Mouse (Mus musculus) lung, postnatal 0 days (tissue): Measurements from ENCODE around the gene Zfp692. TPM values are rescaled to one million over a fixed set of nuclear protein-coding genes. Genes with fewer than 3 reads are reported as not detected.

Experiments
- ATAC-seq: fragments of 200-750 bp; cut with Nextera tagmentation; 2 replicates; pipeline ENCODE4 v1.8.0; 2017; ENCODE audit warnings: moderate library complexity
- DNase-seq: peaks from one replicate; pipeline ENCODE4 v3.0.0-alpha.2; 2016; ENCODE audit warnings: low spot score
- H3K27ac ChIP-seq: fragments of 300-500 bp; sonication (generic); 2 replicates; pipeline ENCODE4 v1.5.1; 2014; ENCODE audit warnings: antibody characterized with exemption, mild to moderate bottlenecking, low read length, mixed read lengths
- H3K27me3 ChIP-seq: fragments of 300-500 bp; sonication (generic); replicated peaks from 2 replicates; pipeline ENCODE4 v1.6.1; 2014; ENCODE audit warnings: low read length, mixed read lengths; ENCODE audit not compliant: insufficient read depth
- H3K36me3 ChIP-seq: fragments of 300-500 bp; sonication (generic); 2 replicates; pipeline ENCODE4 v1.6.1; 2014; ENCODE audit warnings: low read length, mixed read lengths; ENCODE audit not compliant: insufficient read depth
- H3K4me1 ChIP-seq: fragments of 300-500 bp; sonication (generic); 2 replicates; pipeline ENCODE4 v1.6.1; 2014; ENCODE audit warnings: antibody characterized with exemption, low read depth, low read length, mixed read lengths; ENCODE audit not compliant: insufficient read depth
- H3K4me2 ChIP-seq: fragments of 300-500 bp; sonication (generic); replicated peaks from 2 replicates; pipeline ENCODE4 v1.6.1; 2014; ENCODE audit warnings: low read depth, mild to moderate bottlenecking, low read length, moderate library complexity, mixed read lengths
- H3K4me3 ChIP-seq: fragments of 300-500 bp; sonication (generic); 2 replicates; pipeline ENCODE4 v1.5.1; 2014; ENCODE audit warnings: low read depth, low read length
- H3K9ac ChIP-seq: fragments of 300-500 bp; sonication (generic); replicated peaks from 2 replicates; pipeline ENCODE4 v1.6.1; 2014; ENCODE audit warnings: low read depth, mild to moderate bottlenecking
- H3K9me3 ChIP-seq: fragments of 300-500 bp; sonication (generic); 2 replicates; pipeline ENCODE4 v1.6.1; 2016; ENCODE audit warnings: low read length, mixed read lengths
- CTCF ChIP-seq: IDR thresholded peaks from 2 replicates; pipeline ENCODE4 v1.5.1; 2016; ENCODE audit warnings: antibody characterized with exemption, mild to moderate bottlenecking
- EP300 ChIP-seq: IDR thresholded peaks from 2 replicates; pipeline ENCODE4 v1.6.1; 2016; ENCODE audit warnings: antibody characterized with exemption, mild to moderate bottlenecking, control low read depth
- WGBS: fragments of 180-500 bp; shearing (Covaris S2); extraction: QIAGEN DNeasy Blood & Tissue Kit; methylation state at CpG from one replicate; pipeline ENCODE4 v1.1.7; 2014; 5-methylcytosine and 5-hydroxymethylcytosine counted together
- polyA plus RNA-seq: library from polyadenylated mRNA; unstranded; fragments of >200 nt; fragmentation: Nextera tagmentation; extraction: Ambion mirVana; gene quantifications from 2 replicates; pipeline ENCODE4 v1.2.1, GENCODE M21; 2015

The Zfp692 gene
- polyA plus RNA-seq, 1 experiment from 2014 or later, result 5.6 TPM

DNA sequence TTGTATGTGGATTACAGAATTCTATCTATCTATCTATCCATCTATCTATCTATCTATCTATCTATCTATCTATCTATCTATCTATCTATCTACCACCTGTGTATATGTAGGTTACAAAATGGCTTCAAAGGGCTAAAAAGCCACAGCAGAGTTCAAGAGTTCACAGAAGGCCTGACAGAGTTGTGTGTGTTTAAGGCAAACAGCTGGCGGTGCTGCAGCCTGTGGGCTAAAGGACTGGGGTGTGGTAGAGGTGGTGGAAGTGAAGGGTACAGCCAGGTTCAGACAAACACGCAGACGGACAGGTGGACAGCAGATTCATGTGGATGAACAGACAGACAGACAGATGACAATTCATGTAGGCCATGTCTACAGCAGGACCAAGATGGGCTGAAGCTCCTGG, 38.6 kb upstream of the Zfp692 start:
- ATAC-seq (no peak), DNase-seq (no peak)
- Histone ChIP-seq H3K4me2 (no peak overlapping the region), H3K27ac (no peak overlapping the region), H3K36me3 (no peaks in the 10 kb centered on the region), H3K9me3 (no peaks in the 10 kb centered on the region), H3K9ac (no peak overlapping the region), H3K4me3 (no peak overlapping the region), H3K27me3 (no peaks in the 10 kb centered on the region), H3K4me1 (no peaks in the 10 kb centered on the region)
- WGBS, result 58% methylated on average over 3 of the region's 3 CpGs
- TF ChIP-seq CTCF, result no peak
- no peak for TF ChIP-seq EP300

DNA sequence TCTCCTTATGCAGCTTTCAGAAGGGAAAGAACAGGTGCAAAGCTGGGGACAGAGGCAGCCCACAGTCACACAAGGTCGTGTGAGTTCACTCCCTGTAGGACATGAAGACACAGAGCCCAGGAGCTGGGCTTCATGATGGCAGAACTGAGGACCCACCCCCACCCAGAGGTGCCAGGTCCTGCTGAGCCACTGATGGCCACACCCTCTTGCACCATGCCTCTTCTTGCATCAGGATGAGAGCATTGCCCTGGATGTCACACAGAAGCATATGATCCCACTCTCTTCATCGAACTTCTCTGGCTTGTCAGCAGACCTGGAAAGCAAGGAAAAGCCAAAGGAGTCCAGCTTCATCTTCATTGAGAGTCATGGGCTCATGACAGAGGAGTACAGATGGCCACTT, 32.3 kb upstream of the Zfp692 start, which contains the start of gene 4930438A08Rik:
Gene 4930438A08Rik, plus strand, starts transcription at position 228 of the 400 bp plus-strand sequence.
- TF ChIP-seq EP300 (no peak), CTCF (no peak)
- DNase-seq (no peak), ATAC-seq (no peak)
- Histone ChIP-seq H3K27ac (no peak within 1 kb of the TSS), H3K4me1 (no peaks in the 10 kb centered on the region), H3K9me3 (no peaks in the 10 kb centered on the region), H3K4me2 (no peak within 1 kb of the TSS), H3K27me3 (no peaks in the 10 kb centered on the region), H3K36me3 (no peaks in the 10 kb centered on the region), H3K4me3 (no peak within 1 kb of the TSS), H3K9ac (no peak within 1 kb of the TSS)
- WGBS, result 46% methylated on average over 2 of the region's 2 CpGs

DNA sequence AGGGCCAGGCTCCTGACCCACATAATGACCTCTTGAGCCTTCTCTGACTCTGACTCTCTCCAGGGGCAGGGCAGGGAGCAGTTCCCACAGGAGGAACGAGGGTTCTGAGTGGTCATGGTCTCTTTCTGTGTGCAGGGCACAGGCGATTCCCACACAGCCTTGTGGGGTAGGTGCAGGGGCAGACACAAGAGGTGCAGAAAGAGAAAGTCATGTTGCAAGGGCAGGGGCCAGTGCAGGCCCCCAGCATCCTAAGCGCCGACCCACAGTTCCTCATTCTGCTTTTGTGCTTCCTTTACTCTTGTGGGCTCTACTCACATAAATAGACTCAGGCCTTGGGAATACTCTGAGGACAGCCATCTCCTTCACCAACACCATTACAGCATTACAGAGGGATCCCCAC, 31.1 kb upstream of the Zfp692 start:
- no peak for TF ChIP-seq EP300
- no peak for TF ChIP-seq CTCF
- ATAC-seq, result no peak
- DNase-seq, result no peak
- WGBS, result 47% methylated on average over 3 of the region's 4 CpGs
- H3K9ac ChIP-seq, result no peak overlapping the region
- H3K4me1 ChIP-seq, result no peaks in the 10 kb centered on the region
- H3K27me3 ChIP-seq, result no peaks in the 10 kb centered on the region
- H3K9me3 ChIP-seq, result no peaks in the 10 kb centered on the region
- H3K36me3 ChIP-seq, result no peaks in the 10 kb centered on the region
- no peak overlapping the region for H3K4me3 ChIP-seq
- H3K27ac ChIP-seq, result no peak overlapping the region
- H3K4me2 ChIP-seq, result no peak overlapping the region

DNA sequence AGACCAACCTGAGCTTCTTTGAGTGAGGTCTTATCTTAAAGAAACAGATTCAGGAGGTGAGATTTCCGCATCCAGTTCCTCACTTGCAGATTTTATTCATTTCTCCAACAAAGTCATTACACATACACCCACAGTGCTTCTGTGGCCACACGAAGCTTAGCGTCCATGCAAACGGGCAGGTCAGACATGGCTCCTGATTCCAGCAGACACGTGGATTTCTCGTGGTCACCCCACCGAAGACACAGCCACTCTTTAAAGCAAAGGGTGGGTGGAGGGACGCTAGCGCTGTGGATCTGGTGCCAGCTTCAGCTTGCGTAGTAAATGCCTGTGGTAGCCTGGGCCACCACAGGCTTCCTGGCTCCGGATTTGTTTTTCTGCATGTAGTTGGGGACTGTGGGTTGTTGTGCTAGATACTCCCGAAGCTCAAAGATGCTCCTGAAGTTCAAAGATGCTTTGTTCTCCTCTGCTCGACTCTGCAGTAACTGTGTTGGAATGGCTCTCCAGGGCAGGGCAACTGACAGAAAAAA, 24.8 kb upstream of the Zfp692 start:
- H3K4me1 ChIP-seq, result no peaks in the 10 kb centered on the region
- H3K9me3 ChIP-seq, result no peaks in the 10 kb centered on the region
- ATAC-seq (no peak), DNase-seq (no peak)
- no peaks in the 10 kb centered on the region for H3K27me3 ChIP-seq
- WGBS, result 78% methylated on average over 13 of the region's 13 CpGs
- no peak overlapping the region for H3K4me2 ChIP-seq
- no peak overlapping the region for H3K27ac ChIP-seq
- no peaks in the 10 kb centered on the region for H3K36me3 ChIP-seq
- no peak for TF ChIP-seq EP300
- no peak for TF ChIP-seq CTCF
- no peak overlapping the region for H3K9ac ChIP-seq
- no peak overlapping the region for H3K4me3 ChIP-seq

DNA sequence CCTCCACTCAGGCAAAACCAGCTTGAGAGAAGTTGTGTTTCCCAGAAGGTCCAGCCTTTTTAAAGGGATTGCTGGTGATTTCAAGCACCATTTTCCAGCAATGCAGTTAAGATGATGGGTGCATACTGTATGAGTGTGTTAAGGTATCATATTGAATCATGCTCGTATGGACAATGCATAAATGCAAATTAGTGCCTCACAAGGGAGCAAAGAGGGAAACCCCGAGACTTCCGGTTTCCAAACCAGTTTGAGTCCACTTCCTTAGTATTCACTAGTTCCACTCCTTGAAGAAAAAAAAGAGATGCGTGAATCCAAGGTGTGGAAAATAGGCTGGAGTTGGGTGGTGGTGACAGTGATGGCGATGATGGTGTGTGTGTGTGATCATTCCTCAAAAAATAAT, 24.4 kb upstream of the Zfp692 start:
- no peak overlapping the region for H3K4me3 ChIP-seq
- no peak for ATAC-seq
- TF ChIP-seq CTCF (no peak), EP300 (no peak)
- no peaks in the 10 kb centered on the region for H3K27me3 ChIP-seq
- H3K4me2 ChIP-seq, result no peak overlapping the region
- no peaks in the 10 kb centered on the region for H3K9me3 ChIP-seq
- no peak overlapping the region for H3K9ac ChIP-seq
- 71% methylated on average over 5 of the region's 5 CpGs for WGBS
- no peaks in the 10 kb centered on the region for H3K4me1 ChIP-seq
- no peaks in the 10 kb centered on the region for H3K36me3 ChIP-seq
- no peak for DNase-seq
- no peak overlapping the region for H3K27ac ChIP-seq

GRCm38 (mm10) chr11:58289992-58290682, 16.7 kb upstream of the Zfp692 start:
- Histone ChIP-seq H3K4me2 (no peak overlapping the region), H3K4me3 (no peak overlapping the region), H3K4me1 (no peaks in the 10 kb centered on the region), H3K27me3 (no peaks in the 10 kb centered on the region), H3K9ac (no peak overlapping the region), H3K9me3 (no peaks in the 10 kb centered on the region), H3K27ac (no peak overlapping the region), H3K36me3 (no peaks in the 10 kb centered on the region)
- ATAC-seq, result no peak
- TF ChIP-seq CTCF (no peak), EP300 (no peak)
- 61% methylated on average over 9 of the region's 9 CpGs for WGBS
- no peak for DNase-seq
